Mouse (Mus musculus) heart, postnatal 14 days (tissue): Measurements from ENCODE around the gene Tcp11l2. TPM values are rescaled to one million over a fixed set of nuclear protein-coding genes. Genes with fewer than 3 reads are reported as not detected.
A peak's percentile ranks its signal among the peaks of the same experiment; 100 is the strongest.

Source experiments
- DNase-seq, 2 experiments: peaks; one replicate each; pipeline ENCODE4 v3.0.0; 2021 to 2022
- intact Hi-C: fragments of 180-260 bp; cut with DNase I; formaldehyde crosslinking; loops from one replicate; pipeline ENCODE4 v1.15.1; 2025
- total RNA-seq, 2 experiments: library from RNA; stranded (reverse); gene quantifications; 2 replicates each; pipeline ENCODE4 v1.2.3; 2021

Gene Tcp11l2
- total RNA-seq, 2 experiments from 2014 or later: 96.1 to 120 TPM

- intact Hi-C loops: loop anchor here (2.0 to 10.0 kb wide), 3 partner anchors 273 to 403 kb away; partner anchors contain the start of gene Ric8b
Measured at GRCm38 (mm10) chr10:84641576-84641975, 65.2 kb downstream of the Tcp11l2 start.

DNA sequence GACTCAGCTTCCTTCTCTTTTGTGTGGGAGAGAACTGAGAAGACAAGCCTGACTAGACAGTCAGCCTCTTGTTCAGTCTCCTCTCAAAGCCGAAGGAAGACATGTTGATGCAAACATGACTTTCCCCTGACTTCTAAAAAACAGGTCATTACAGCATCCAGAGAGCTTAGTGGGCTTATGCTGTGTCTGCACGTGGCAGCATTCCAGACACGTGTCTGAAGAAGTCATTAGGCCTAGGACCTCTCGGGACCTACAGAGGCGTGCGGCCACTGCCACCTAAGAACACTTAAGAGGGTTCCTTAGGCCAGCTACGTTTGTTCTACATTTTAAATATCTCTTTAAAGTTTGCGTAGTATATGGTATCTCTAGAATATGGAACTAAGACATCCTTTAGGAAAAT, 69.5 kb downstream of the Tcp11l2 start:
- intact Hi-C loops: loop anchor here (5.0 to 10.0 kb wide), 2 partner anchors 186 to 269 kb away; partner anchors contain the start of gene Ric8b

More at GRCm38 (mm10) chr10:84641576-84641975, 65.2 kb downstream of the Tcp11l2 start:
- no peak for DNase-seq

GRCm38 (mm10) chr10:84646506-84647102, 70.2 kb downstream of the Tcp11l2 start:
- DNase-seq: no peak
- intact Hi-C loops: loop anchor here (5.0 to 10.0 kb wide), 2 partner anchors 186 to 268 kb away; partner anchors contain the start of gene Ric8b

More for the DNA sequence above, 69.5 kb downstream of the Tcp11l2 start:
- DNase-seq: no peak

- DNase-seq: no peak
- intact Hi-C loops: loop anchor here (5.0 to 10.0 kb wide), 2 partner anchors 185 to 268 kb away; partner anchors contain the start of gene Ric8b
Measured at GRCm38 (mm10) chr10:84647264-84647663, 70.8 kb downstream of the Tcp11l2 start.

DNA sequence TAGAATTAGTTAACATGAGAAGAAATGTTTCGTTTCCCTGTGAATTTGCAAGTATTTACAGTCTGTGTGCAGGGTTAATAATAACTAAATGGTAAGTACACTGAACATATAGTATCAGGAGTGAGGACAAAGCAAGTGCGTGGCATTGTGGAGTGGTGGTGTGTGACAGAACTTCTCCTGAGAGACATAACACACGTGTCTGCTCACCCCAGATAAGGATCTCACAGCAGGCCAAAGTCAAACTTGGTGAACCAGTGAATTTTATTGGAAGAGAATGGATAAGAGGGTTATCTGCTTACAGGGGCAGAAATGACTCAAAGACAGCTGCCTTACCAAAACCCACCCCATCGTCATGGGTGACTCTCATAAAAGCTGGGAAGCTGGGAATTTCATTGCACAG, 72.5 kb downstream of the Tcp11l2 start:
- DNase-seq: no peak
- intact Hi-C loops: loop anchor here (5.0 to 10.0 kb wide), 2 partner anchors 183 to 266 kb away; partner anchors contain the start of gene Ric8b

- intact Hi-C loops: no loop called here
- DNase-seq: no peak
Measured at GRCm38 (mm10) chr10:84654029-84654428, 77.6 kb downstream of the Tcp11l2 start.

GRCm38 (mm10) chr10:84654731-84655130, 78.3 kb downstream of the Tcp11l2 start:
- intact Hi-C loops: no loop called here
- DNase-seq: no peak

GRCm38 (mm10) chr10:84656618-84657017, 80.2 kb downstream of the Tcp11l2 start:
- peak; percentile 65 to 79 for DNase-seq
- intact Hi-C loops: no loop called here

- intact Hi-C loops: no loop called here
- DNase-seq: peak; percentile 21 to 27
Measured at GRCm38 (mm10) chr10:84657437-84658087, 81.1 kb downstream of the Tcp11l2 start.

DNA sequence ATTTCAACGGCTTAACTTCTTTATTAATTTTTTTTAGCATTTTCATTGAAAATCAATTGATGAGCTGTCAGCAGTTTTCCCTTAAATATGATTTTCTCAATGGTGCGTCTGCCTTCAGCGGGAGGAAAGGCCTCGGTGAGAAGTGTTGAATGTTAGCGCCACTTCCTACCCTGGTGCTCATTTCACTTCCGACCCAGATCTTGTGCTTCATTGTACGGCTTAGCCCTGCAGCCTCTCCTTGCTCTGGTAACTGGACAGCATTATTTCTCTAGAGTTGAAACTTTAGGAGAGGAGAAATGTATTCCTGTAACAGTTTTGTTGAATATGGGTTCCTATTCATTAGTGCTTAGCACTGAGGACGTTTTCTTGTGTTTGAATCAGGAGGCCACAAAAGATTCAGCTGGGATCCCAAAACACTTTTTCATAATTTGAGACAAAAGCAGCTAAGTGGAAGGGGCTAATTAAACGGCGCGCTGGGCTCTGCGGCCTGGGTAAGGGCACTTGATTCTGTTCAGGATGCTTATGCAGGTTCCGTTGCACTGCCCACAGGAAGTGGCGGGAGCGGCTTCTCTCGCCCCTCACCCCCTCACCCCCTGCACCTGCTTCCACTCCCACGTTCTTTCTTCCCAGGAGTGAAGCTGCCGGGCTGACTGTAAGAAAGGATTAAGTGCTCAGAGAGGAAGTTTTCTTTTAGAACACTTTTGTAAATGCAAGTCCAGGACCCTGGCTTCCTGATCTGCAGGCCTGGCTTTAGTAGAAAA, 81.8 kb downstream of the Tcp11l2 start:
- no peak for DNase-seq
- intact Hi-C loops: no loop called here

- intact Hi-C loops: no loop called here
- DNase-seq: no peak
Measured at GRCm38 (mm10) chr10:84659281-84659680, 82.9 kb downstream of the Tcp11l2 start.

DNA sequence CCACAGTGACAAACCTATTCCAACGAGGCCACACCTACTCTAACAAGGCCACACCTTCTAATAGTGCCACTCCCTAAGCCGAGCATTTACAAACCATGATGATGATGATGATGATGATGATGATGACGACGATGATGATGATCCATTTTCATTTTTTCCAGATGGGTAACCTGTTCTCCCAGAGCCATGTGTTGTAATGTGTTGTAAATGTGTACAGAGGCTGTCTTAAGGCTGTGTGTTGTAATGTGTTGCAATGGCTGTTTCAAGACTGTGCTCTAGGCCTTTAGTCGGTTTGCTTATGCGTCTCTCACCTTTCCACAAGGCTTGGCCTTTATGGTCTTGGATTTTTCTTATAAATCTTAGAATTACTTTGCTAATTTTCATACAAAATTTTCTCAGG, 85.7 kb downstream of the Tcp11l2 start:
- intact Hi-C loops: no loop called here
- DNase-seq: no peak

Other genes starting within 250 kb of the Tcp11l2 start
- gene Nuak1, start 136.0 kb upstream of the Tcp11l2 start, total RNA-seq: 10 to 100 TPM; 19.9 to 20.6 TPM
- 10 to 100 TPM; 34.1 to 44.0 TPM for gene Ckap4, start 42.6 kb upstream of the Tcp11l2 start, total RNA-seq
- 10 to 100 TPM; 11.7 to 12.1 TPM for gene Polr3b, start 45.7 kb downstream of the Tcp11l2 start, total RNA-seq
- under 1 TPM; 0.07 to 0.19 TPM for gene Rfx4, start 179.4 kb downstream of the Tcp11l2 start, total RNA-seq